Mouse (Mus musculus) hindbrain, embryonic 10.5 days (tissue): Measurements from ENCODE around the gene Plekha5. TPM values are rescaled to one million over a fixed set of nuclear protein-coding genes. Genes with fewer than 3 reads are reported as not detected.

Experiments used
- DNase-seq: peaks from one replicate; pipeline ENCODE4 v3.0.0-alpha.2; 2017; ENCODE audit warnings: low spot score
- H3K27ac ChIP-seq: fragments of 300-500 bp; sonication (generic); 2 replicates; pipeline ENCODE4 v1.5.1; 2016; ENCODE audit warnings: mild to moderate bottlenecking, moderate library complexity
- H3K27me3 ChIP-seq: fragments of 300-500 bp; sonication (generic); 2 replicates; pipeline ENCODE4 v1.6.1; 2016; ENCODE audit warnings: mild to moderate bottlenecking; ENCODE audit not compliant: poor library complexity, insufficient read depth, severe bottlenecking
- H3K36me3 ChIP-seq: fragments of 300-500 bp; sonication (generic); 2 replicates; pipeline ENCODE4 v1.6.1; 2016; ENCODE audit warnings: mild to moderate bottlenecking, moderate library complexity
- H3K4me1 ChIP-seq: fragments of 300-500 bp; sonication (generic); replicated peaks from 2 replicates; pipeline ENCODE4 v1.6.1; 2016; ENCODE audit warnings: mild to moderate bottlenecking
- H3K4me3 ChIP-seq: fragments of 300-500 bp; sonication (generic); 2 replicates; pipeline ENCODE4 v1.5.1; 2016; ENCODE audit warnings: mild to moderate bottlenecking, moderate library complexity
- H3K9me3 ChIP-seq: fragments of 300-500 bp; sonication (generic); 2 replicates; pipeline ENCODE4 v1.6.1; 2016; ENCODE audit warnings: mild to moderate bottlenecking, moderate library complexity
- WGBS: fragments of 180-500 bp; shearing (Covaris S2); methylation state at CpG from one replicate; pipeline ENCODE4 v1.1.7; 2016; 5-methylcytosine and 5-hydroxymethylcytosine counted together
- polyA plus RNA-seq: library from polyadenylated mRNA; unstranded; fragments of >200 nt; fragmentation: Nextera tagmentation; extraction: Ambion mirVana; gene quantifications from 2 replicates; pipeline ENCODE4 v1.2.1, GENCODE M21; 2016

Plekha5 gene
- polyA plus RNA-seq, 1 experiment from 2014 or later, result 35.5 TPM

GRCm38 (mm10) chr6:140622391-140623225 lies 198.8 kb downstream of the Plekha5 start, which contains the start of gene Aebp2:
TSS of gene Aebp2 (plus strand) at chr6:140622663.
- no peaks in the 10 kb centered on the region for H3K36me3 ChIP-seq
- no peaks in the 10 kb centered on the region for H3K9me3 ChIP-seq
- DNase-seq, result no peak
- peaks cover 8% of the 10 kb centered on the region; the same call in 1 of the 2 replicates for H3K27me3 ChIP-seq
- WGBS, result 46% methylated on average over 30 of the region's 30 CpGs
- peaks cover 36% of the 10 kb centered on the region for H3K4me1 ChIP-seq
- peak within 1 kb of the TSS; percentile 98 for H3K27ac ChIP-seq
- H3K4me3 ChIP-seq, result peak within 1 kb of the TSS; percentile 97

GRCm38 (mm10) chr6:140623226-140624095 lies 199.6 kb downstream of the Plekha5 start:
- Histone ChIP-seq H3K9me3 (no peaks in the 10 kb centered on the region), H3K36me3 (no peaks in the 10 kb centered on the region), H3K27me3 (peaks cover 8% of the 10 kb centered on the region; the same call in 1 of the 2 replicates), H3K4me1 (peaks cover 43% of the 10 kb centered on the region), H3K27ac (peak overlapping the region; percentile 98), H3K4me3 (peak overlapping the region; percentile 97)
- WGBS, result 1% methylated on average over 110 of the region's 117 CpGs
- peak; percentile 90 for DNase-seq

- Histone ChIP-seq H3K36me3 (no peaks in the 10 kb centered on the region), H3K27me3 (peaks cover 8% of the 10 kb centered on the region; the same call in 1 of the 2 replicates), H3K27ac (peak overlapping the region; percentile 98), H3K4me1 (peaks cover 46% of the 10 kb centered on the region), H3K4me3 (peak overlapping the region; percentile 97), H3K9me3 (no peaks in the 10 kb centered on the region)
- under 1% methylated on average over 80 of the region's 80 CpGs for WGBS
- peak; percentile 61 for DNase-seq
These were observed 200.5 kb downstream of the Plekha5 start for GRCm38 (mm10) chr6:140624096-140625051.

GRCm38 (mm10) chr6:140629176-140629859 lies 205.5 kb downstream of the Plekha5 start:
- WGBS, result 85% methylated on average over 4 of the region's 4 CpGs
- no peak for DNase-seq
- peaks cover 41% of the 10 kb centered on the region for H3K4me1 ChIP-seq

GRCm38 (mm10) chr6:140630306-140630705 lies 206.5 kb downstream of the Plekha5 start:
- H3K4me3 ChIP-seq, result no peak overlapping the region
- no peaks in the 10 kb centered on the region for H3K9me3 ChIP-seq
- DNase-seq, result no peak
- WGBS, result 75% methylated on average over 4 of the region's 4 CpGs
- peaks cover 35% of the 10 kb centered on the region for H3K4me1 ChIP-seq
- H3K27me3 ChIP-seq, result no peaks in the 10 kb centered on the region
- peaks cover 20% of the 10 kb centered on the region for H3K36me3 ChIP-seq
- no peak overlapping the region for H3K27ac ChIP-seq

More at GRCm38 (mm10) chr6:140629176-140629859, 205.5 kb downstream of the Plekha5 start:
- Histone ChIP-seq H3K4me3 (no peak overlapping the region), H3K27ac (no peak overlapping the region), H3K27me3 (no peaks in the 10 kb centered on the region), H3K36me3 (peaks cover 11% of the 10 kb centered on the region), H3K9me3 (no peaks in the 10 kb centered on the region)

GRCm38 (mm10) chr6:140633616-140634015 lies 209.8 kb downstream of the Plekha5 start:
- no peaks in the 10 kb centered on the region for H3K9me3 ChIP-seq
- peaks cover 8% of the 10 kb centered on the region; the same call in 1 of the 2 replicates for H3K4me1 ChIP-seq
- no peaks in the 10 kb centered on the region for H3K27me3 ChIP-seq
- no peak overlapping the region for H3K4me3 ChIP-seq
- no peak overlapping the region for H3K27ac ChIP-seq
- 96% methylated on average over 8 of the region's 8 CpGs for WGBS
- DNase-seq, result no peak
- peaks cover 53% of the 10 kb centered on the region for H3K36me3 ChIP-seq

- 96% methylated on average over 4 of the region's 4 CpGs for WGBS
- H3K27ac ChIP-seq, result no peak overlapping the region
- H3K36me3 ChIP-seq, result peaks cover 77% of the 10 kb centered on the region
- H3K4me1 ChIP-seq, result no peaks in the 10 kb centered on the region
- H3K27me3 ChIP-seq, result no peaks in the 10 kb centered on the region
- H3K9me3 ChIP-seq, result no peaks in the 10 kb centered on the region
- H3K4me3 ChIP-seq, result no peak overlapping the region
- no peak for DNase-seq
These were observed 212.4 kb downstream of the Plekha5 start for GRCm38 (mm10) chr6:140636290-140636689.

GRCm38 (mm10) chr6:140642010-140642409 lies 218.2 kb downstream of the Plekha5 start:
- no peak overlapping the region for H3K4me3 ChIP-seq
- DNase-seq, result no peak
- no peaks in the 10 kb centered on the region for H3K4me1 ChIP-seq
- H3K36me3 ChIP-seq, result peaks cover 91% of the 10 kb centered on the region
- no peak overlapping the region for H3K27ac ChIP-seq
- WGBS, result 96% methylated on average over 7 of the region's 7 CpGs
- H3K27me3 ChIP-seq, result no peaks in the 10 kb centered on the region
- no peaks in the 10 kb centered on the region for H3K9me3 ChIP-seq

GRCm38 (mm10) chr6:140642655-140643054 lies 218.8 kb downstream of the Plekha5 start:
- Histone ChIP-seq H3K36me3 (peaks cover 91% of the 10 kb centered on the region), H3K27me3 (no peaks in the 10 kb centered on the region), H3K9me3 (no peaks in the 10 kb centered on the region), H3K27ac (no peak overlapping the region), H3K4me3 (no peak overlapping the region), H3K4me1 (no peaks in the 10 kb centered on the region)
- no peak for DNase-seq
- WGBS, result 94% methylated on average over 12 of the region's 12 CpGs

- peaks cover 90% of the 10 kb centered on the region for H3K36me3 ChIP-seq
- no peaks in the 10 kb centered on the region for H3K4me1 ChIP-seq
- no peak for DNase-seq
- no peak overlapping the region for H3K4me3 ChIP-seq
- H3K27ac ChIP-seq, result no peak overlapping the region
- no peaks in the 10 kb centered on the region for H3K9me3 ChIP-seq
- no peaks in the 10 kb centered on the region for H3K27me3 ChIP-seq
These were observed 222.1 kb downstream of the Plekha5 start for GRCm38 (mm10) chr6:140645931-140646330.
